Mouse (Mus musculus): ENCODE data around the gene Snrpa1.

Gene Snrpa1

DNA sequence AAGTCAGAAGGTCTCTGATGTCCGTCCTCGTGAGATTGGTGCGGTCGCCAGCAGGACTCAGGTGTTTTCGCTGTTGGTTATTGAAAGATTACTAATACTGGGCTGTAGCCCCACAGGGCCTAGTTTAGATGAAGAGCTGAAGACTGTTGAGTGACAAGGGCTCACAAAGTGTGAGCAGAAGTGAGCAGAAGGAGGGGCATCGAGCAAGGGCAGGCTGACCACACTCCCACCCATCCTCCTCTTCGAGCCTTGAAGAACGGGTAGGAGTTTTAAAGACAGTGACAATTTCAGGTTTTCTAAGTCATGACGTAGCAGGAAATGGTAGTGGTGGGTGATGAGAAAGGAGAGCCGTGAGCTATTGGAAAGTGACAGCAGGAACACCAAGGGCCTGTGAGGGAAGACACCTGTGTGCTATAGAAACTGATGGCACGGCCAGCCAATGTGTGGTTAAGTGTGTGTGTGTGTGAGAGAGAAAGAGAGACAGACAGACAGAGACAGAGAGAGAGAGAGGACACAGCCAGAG, 57.1 kb downstream of the Snrpa1 start:
- no peak for DNase-seq (ENCODE audit: low spot score)

DNA sequence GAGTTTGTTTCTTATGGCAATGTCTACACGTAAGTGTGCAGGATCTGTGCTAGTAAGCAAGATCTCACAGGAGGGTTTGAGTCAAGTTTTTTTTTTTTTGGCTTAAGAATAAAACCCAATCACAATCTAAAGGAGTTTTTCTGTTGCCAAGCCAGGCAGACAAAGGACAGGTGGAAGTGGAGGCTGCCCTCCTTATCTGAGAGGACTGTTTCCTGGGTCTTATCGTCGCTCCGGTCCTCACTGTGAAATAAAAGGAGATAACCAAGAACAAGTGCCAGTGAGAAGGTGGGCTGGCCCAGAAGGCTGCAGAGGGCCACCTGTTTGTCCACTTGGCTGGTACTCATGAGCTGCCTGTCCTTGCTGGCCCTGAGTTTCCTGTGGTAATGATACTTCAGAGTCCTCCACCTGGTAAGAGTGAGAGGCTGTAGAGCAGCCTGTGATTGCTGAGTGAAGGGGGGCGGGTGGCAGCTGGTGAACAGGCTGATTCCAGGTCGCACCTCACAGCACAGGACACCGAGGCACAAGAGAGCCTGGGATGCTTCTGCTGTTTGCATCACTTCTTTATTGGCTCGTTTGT, 58.2 kb downstream of the Snrpa1 start:
- DNase-seq (ENCODE audit: low spot score), result no peak

DNA sequence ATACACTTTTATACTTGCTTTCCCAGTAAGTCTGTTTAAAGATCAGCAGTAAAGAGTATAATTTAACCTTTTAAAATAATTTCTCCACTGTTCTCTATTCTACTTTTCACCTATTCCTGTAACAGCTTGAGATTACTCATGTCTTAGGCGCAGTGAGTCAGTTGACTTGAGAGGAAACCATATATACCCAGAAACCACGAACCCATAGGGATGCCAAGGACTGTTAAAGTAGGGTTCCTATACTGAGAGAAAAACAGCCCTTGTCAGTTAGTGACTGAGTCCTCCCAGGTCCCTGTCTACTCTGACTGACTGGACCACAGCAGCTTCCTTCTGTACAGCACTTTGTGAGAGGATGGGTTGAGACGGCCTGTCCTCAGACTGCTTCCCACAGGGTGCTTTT, 59.2 kb downstream of the Snrpa1 start:
- no peak for DNase-seq (ENCODE audit: low spot score)

DNA sequence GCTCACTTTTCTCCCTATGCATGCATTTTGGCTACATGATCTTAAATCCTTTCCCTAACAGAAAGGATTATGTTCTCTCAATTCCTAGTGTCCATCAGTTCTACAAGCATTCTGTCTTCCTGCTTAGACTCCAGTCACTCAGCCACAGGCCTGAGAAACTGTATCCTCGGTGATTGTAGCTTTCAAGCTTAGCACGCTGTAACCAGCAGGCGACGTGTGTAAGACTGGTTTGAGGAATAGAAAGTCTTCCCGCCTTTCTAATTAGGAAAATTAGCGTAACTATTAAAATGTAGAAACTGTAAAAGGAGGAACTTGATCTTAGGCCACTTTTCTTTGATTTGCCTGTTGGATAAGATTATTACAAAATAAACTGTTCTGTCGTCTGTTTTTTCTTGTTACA, 60.0 kb downstream of the Snrpa1 start:
- DNase-seq (ENCODE audit: low spot score), result no peak

DNA sequence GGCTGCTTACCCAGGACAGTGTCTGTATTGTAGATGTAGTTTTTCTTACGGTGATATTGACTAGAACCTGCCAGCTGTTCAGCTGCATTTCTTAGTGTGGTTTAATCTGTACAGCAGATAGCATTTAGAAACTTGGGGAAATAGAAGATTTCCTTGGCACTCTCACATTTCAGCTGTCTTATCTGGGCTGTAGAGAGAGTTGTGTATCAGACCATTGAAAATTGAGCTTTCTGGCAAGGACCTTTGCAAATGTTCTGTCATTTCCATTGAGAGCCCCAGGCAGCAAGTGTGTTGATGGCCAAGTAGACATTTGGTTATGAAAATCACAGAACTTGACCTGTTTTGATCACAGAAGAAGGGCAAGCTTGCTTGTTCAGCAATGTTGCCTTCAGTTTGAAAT, 61.3 kb downstream of the Snrpa1 start:
- no peak for DNase-seq (ENCODE audit: low spot score)

DNA sequence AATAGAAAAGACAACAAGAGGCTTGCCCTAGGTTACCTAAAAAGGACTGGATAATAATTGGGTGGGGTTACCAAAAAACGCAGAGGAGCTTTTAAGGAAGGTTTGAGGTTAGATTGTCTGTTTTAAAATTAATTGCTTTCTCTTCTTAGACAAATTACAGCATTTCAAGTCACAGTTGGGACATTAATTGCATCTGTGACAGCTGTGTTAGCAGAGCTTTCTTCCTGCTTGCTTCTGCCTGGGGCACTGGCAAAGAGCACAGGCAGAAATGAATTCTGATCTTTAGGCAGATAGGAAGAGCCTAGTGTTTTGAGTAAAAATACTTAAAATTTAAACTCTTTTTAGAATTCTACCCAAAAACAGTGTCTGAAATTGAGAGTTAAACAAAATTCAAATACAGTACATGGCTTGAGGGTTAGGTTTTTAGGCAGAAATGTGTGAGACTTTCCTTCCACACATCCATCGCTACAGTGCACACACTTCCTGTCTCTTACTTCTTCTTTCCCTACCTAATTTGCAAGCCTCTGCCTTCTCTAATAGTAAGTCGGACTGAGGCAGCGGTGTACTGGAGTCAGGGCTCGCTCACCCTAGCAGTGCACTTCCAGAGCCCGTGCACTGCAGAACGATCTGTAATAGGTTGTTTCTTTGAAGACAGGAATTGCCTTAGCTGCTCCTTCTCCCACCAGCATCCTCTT, 62.0 kb downstream of the Snrpa1 start:
- DNase-seq (ENCODE audit: low spot score), result no peak

Measured in ovary, postnatal 10 days (tissue).